Mouse (Mus musculus): Measurements from ENCODE around the gene Serpina11. TPM values are rescaled to one million over a fixed set of nuclear protein-coding genes. Genes with fewer than 3 reads are reported as not detected.
"Not testable (repeated sequence)": the region's sequence is repeated elsewhere in the genome, so short reads cannot be mapped to it uniquely, and the experiment has no call there.

The Serpina11 gene
- polyA plus RNA-seq, 1 experiment from 2014 or later, result not detected

DNA sequence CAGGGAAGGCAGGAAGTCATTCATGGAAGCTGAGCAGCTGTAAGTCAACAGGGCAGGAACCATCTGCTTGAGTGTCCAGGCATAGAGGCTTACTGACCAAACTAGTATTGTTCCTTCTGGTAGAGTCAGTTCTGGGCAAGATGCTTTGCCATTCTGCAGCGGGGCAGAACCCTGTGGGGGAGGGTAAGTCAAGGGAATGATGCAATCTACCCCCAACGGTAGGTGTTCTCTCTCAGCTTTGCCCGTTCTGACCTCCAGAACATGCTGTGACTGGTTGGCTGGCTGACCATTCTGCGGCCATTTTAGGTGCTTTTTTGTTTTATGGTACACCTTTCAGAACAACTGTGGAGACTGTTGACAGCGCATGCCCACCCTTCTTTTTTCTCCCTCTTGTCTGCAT lies 27.4 kb downstream of the Serpina11 start:
- Histone ChIP-seq H3K27ac (ENCODE audit: low read depth, low read length) (no peak overlapping the region), H3K9ac (replicated peaks; ENCODE audit: low read depth, low read length) (no peak overlapping the region), H3K27me3 (ENCODE audit: control insufficient read depth, insufficient read depth, low read length) (no peaks in the 10 kb centered on the region), H3K36me3 (ENCODE audit: control insufficient read depth, insufficient read depth, low read length) (no peaks in the 10 kb centered on the region), H3K4me3 (ENCODE audit: low read depth, low read length) (no peak overlapping the region), H3K9me3 (ENCODE audit: control insufficient read depth, low read length) (no peaks in the 10 kb centered on the region), H3K4me1 (ENCODE audit: control insufficient read depth, insufficient read depth, low read length) (no peaks in the 10 kb centered on the region), H3K4me2 (ENCODE audit: low read depth, low read length) (no peak overlapping the region)
- no peak for ATAC-seq (ENCODE audit: low read depth)
- WGBS, result 85% methylated on average over 5 of the region's 5 CpGs

DNA sequence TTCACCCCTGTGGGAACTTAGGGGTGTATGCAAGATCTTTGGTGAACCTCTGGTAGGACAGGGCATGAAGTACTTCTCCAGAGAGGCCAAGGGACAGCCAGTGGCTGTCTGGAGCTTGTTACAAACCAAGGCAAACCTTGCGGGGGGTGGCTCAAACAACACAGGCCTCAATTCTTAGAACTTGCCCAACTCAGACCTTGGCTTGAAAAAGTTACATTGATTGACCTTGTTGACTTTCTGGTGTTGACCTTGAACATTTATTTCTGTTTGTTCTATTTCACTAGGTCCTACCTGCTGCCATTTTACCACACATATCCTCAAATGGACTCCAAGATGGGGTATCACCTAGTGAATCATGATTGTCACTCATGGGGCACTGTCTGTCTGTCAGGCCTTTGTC lies 28.0 kb downstream of the Serpina11 start:
- H3K36me3 ChIP-seq (ENCODE audit: control insufficient read depth, insufficient read depth, low read length), result no peaks in the 10 kb centered on the region
- H3K9me3 ChIP-seq (ENCODE audit: control insufficient read depth, low read length), result no peaks in the 10 kb centered on the region
- no peaks in the 10 kb centered on the region for H3K27me3 ChIP-seq (ENCODE audit: control insufficient read depth, insufficient read depth, low read length)
- no peak overlapping the region for H3K4me2 ChIP-seq (ENCODE audit: low read depth, low read length)
- no peak overlapping the region for H3K4me3 ChIP-seq (ENCODE audit: low read depth, low read length)
- no peak overlapping the region for H3K9ac ChIP-seq (replicated peaks; ENCODE audit: low read depth, low read length)
- no peak overlapping the region for H3K27ac ChIP-seq (ENCODE audit: low read depth, low read length)
- ATAC-seq (ENCODE audit: low read depth), result no peak
- 95% methylated on average over 1 of the region's 1 CpGs for WGBS
- no peaks in the 10 kb centered on the region for H3K4me1 ChIP-seq (ENCODE audit: control insufficient read depth, insufficient read depth, low read length)

DNA sequence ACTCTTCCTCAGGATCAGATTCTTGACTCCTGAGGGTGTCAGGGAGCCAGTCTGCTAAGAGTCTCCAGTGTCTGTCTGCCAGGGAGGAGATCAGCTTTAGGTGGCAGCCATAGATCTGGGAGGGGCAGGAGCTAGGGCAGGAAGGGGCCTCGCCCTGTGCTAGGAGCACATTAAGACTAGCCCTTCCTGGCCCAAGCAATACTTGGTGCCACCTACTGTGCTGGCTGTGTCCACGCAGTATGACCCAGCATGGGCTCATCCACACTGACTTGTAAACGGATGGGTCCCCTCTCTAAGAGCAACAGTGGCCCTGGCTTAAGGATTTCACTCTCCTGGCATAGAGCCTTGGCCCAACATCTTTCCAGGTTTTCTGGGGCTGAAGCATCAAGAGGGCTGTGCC lies 31.0 kb downstream of the Serpina11 start, which contains the start of gene Serpina1e:
Gene Serpina1e, minus strand, starts transcription at position 178 of the 400 bp plus-strand sequence.
- no peaks in the 10 kb centered on the region for H3K9me3 ChIP-seq (ENCODE audit: control insufficient read depth, low read length)
- H3K27me3 ChIP-seq (ENCODE audit: control insufficient read depth, insufficient read depth, low read length), result no peaks in the 10 kb centered on the region
- 83% methylated on average over 3 of the region's 3 CpGs for WGBS
- H3K4me3 ChIP-seq (ENCODE audit: low read depth, low read length), result no peak within 1 kb of the TSS
- ATAC-seq (ENCODE audit: low read depth), result no peak
- H3K36me3 ChIP-seq (ENCODE audit: control insufficient read depth, insufficient read depth, low read length), result no peaks in the 10 kb centered on the region
- no peak within 1 kb of the TSS for H3K9ac ChIP-seq (replicated peaks; ENCODE audit: low read depth, low read length)
- no peak within 1 kb of the TSS for H3K27ac ChIP-seq (ENCODE audit: low read depth, low read length)
- H3K4me2 ChIP-seq (ENCODE audit: low read depth, low read length), result no peak within 1 kb of the TSS
- H3K4me1 ChIP-seq (ENCODE audit: control insufficient read depth, insufficient read depth, low read length), result no peaks in the 10 kb centered on the region

DNA sequence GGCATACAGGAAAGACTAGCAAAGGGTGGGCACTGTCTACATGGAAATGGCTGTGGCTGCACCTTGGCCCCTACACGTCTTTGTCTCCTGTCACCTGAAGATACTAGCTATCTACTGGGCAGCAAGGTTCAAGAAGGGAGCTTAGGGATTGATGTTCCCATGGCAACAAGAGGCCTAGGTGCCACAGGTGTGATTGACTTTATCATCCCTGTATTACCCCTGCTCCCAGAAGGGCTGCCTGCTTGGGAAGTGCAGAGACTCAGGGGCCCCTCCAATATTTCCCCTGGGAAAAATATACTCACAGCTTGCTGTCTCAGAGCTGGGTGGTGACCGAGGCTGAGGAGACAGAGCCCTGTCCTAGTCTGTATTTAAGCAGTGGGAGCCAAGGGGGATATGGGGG lies 33.2 kb downstream of the Serpina11 start:
- not testable (repeated sequence) for H3K4me3 ChIP-seq (ENCODE audit: low read depth, low read length); H3K27ac ChIP-seq (ENCODE audit: low read depth, low read length); H3K9me3 ChIP-seq (ENCODE audit: control insufficient read depth, low read length); H3K36me3 ChIP-seq (ENCODE audit: control insufficient read depth, insufficient read depth, low read length); H3K9ac ChIP-seq (replicated peaks; ENCODE audit: low read depth, low read length); H3K4me1 ChIP-seq (ENCODE audit: control insufficient read depth, insufficient read depth, low read length); H3K4me2 ChIP-seq (ENCODE audit: low read depth, low read length); ATAC-seq (ENCODE audit: low read depth); H3K27me3 ChIP-seq (ENCODE audit: control insufficient read depth, insufficient read depth, low read length)
- whole genome bisulfite sequencing, result 83% methylated on average over 2 of the region's 2 CpGs

DNA sequence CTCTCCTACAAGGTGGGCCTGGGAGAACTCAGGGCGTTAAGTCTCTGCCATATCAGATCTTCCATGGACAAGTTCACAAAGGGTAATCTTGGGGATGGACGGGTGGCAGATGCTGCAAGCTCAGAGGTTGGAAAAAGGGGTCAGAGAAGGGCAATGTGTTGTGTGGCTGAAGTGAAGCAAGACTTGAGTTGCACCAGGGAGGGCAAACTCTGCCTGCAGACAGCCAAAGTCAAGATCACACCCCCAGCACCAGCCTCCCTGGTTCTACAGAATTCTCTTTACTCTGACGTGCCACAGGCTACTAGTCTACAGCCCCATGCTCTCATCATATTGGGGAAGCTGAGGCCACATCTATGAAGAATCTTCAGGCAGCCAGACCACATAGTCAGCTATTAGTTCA lies 36.8 kb downstream of the Serpina11 start:
- not testable (repeated sequence) for H3K4me1 ChIP-seq (ENCODE audit: control insufficient read depth, insufficient read depth, low read length); ATAC-seq (ENCODE audit: low read depth); H3K9ac ChIP-seq (replicated peaks; ENCODE audit: low read depth, low read length); H3K4me3 ChIP-seq (ENCODE audit: low read depth, low read length); H3K27me3 ChIP-seq (ENCODE audit: control insufficient read depth, insufficient read depth, low read length); H3K4me2 ChIP-seq (ENCODE audit: low read depth, low read length); H3K36me3 ChIP-seq (ENCODE audit: control insufficient read depth, insufficient read depth, low read length); H3K9me3 ChIP-seq (ENCODE audit: control insufficient read depth, low read length); H3K27ac ChIP-seq (ENCODE audit: low read depth, low read length)
- WGBS, result 82% methylated on average over 3 of the region's 3 CpGs

DNA sequence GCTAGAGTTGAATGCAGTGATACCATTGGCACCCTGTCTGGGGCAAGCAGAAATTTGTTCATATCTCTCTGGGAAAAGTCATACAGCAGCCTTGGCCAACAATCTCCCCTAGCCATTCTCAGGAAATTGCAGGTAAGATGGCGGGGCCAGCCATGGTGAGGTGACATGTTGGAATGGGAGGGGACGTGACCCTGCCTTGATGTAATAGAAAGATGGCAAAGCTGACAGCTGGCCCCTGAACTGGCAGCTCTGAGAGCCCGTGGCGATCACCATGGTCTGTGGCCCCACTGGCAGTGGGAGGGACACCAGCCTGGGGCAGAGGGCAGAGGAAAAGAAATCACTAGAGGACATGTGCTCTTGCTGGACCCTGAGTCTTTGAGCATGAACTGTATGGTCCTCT lies 43.5 kb downstream of the Serpina11 start:
- WGBS, result 88% methylated on average over 4 of the region's 4 CpGs
- no peaks in the 10 kb centered on the region for H3K4me1 ChIP-seq (ENCODE audit: control insufficient read depth, insufficient read depth, low read length)
- H3K9ac ChIP-seq (replicated peaks; ENCODE audit: low read depth, low read length), result no peak overlapping the region
- H3K36me3 ChIP-seq (ENCODE audit: control insufficient read depth, insufficient read depth, low read length), result no peaks in the 10 kb centered on the region
- no peak overlapping the region for H3K27ac ChIP-seq (ENCODE audit: low read depth, low read length)
- H3K4me3 ChIP-seq (ENCODE audit: low read depth, low read length), result no peak overlapping the region
- H3K4me2 ChIP-seq (ENCODE audit: low read depth, low read length), result no peak overlapping the region
- H3K9me3 ChIP-seq (ENCODE audit: control insufficient read depth, low read length), result no peaks in the 10 kb centered on the region
- no peaks in the 10 kb centered on the region for H3K27me3 ChIP-seq (ENCODE audit: control insufficient read depth, insufficient read depth, low read length)
- no peak for ATAC-seq (ENCODE audit: low read depth)

Other genes with a start within 250 kb of the Serpina11 start
- gene Serpina1d, start 216.4 kb downstream of the Serpina11 start, polyA plus RNA-seq (2014; fragmentation: Nextera tagmentation; extraction: Ambion mirVana), result not detected in 2 replicates
- gene Serpina1b, start 159.6 kb downstream of the Serpina11 start, polyA plus RNA-seq (2014; fragmentation: Nextera tagmentation; extraction: Ambion mirVana), result 0.50 and 0.67 TPM in 2 replicates
- 0.21 and 0.42 TPM in 2 replicates for gene Serpina1a, start 126.4 kb downstream of the Serpina11 start, polyA plus RNA-seq (2014; fragmentation: Nextera tagmentation; extraction: Ambion mirVana)
- gene Serpina1c, start 85.1 kb downstream of the Serpina11 start, polyA plus RNA-seq (2014; fragmentation: Nextera tagmentation; extraction: Ambion mirVana), result 0.28 TPM in 1 of 2 replicates, not detected in the other
- gene Serpina1e, start 31.0 kb downstream of the Serpina11 start, polyA plus RNA-seq (2014; fragmentation: Nextera tagmentation; extraction: Ambion mirVana), result not detected in 2 replicates
- gene Serpina9, start 23.8 kb upstream of the Serpina11 start, polyA plus RNA-seq (2014; fragmentation: Nextera tagmentation; extraction: Ambion mirVana), result not detected in 2 replicates
- not detected in 2 replicates for gene Serpina12, start 54.5 kb upstream of the Serpina11 start, polyA plus RNA-seq (2014; fragmentation: Nextera tagmentation; extraction: Ambion mirVana)
- gene Serpina5, start 111.2 kb upstream of the Serpina11 start, polyA plus RNA-seq (2014; fragmentation: Nextera tagmentation; extraction: Ambion mirVana), result not detected in 2 replicates
- not detected in 2 replicates for gene Serpina3a, start 122.8 kb upstream of the Serpina11 start, polyA plus RNA-seq (2014; fragmentation: Nextera tagmentation; extraction: Ambion mirVana)
- gene Serpina3b, start 138.0 kb upstream of the Serpina11 start, polyA plus RNA-seq (2014; fragmentation: Nextera tagmentation; extraction: Ambion mirVana), result not detected in 2 replicates
- not detected in 2 replicates for gene Serpina3c, start 163.9 kb upstream of the Serpina11 start, polyA plus RNA-seq (2014; fragmentation: Nextera tagmentation; extraction: Ambion mirVana)
- gene Serpina3f, start 224.6 kb upstream of the Serpina11 start, polyA plus RNA-seq (2014; fragmentation: Nextera tagmentation; extraction: Ambion mirVana), result not detected in 2 replicates
- 0.54 and 5.4 TPM in 2 replicates for gene Serpina3g, start 246.3 kb upstream of the Serpina11 start, polyA plus RNA-seq (2014; fragmentation: Nextera tagmentation; extraction: Ambion mirVana)